Mouse (Mus musculus) neural tube, embryonic 10.5 days (tissue): ENCODE results near the gene Ptgs2.

Experiments
- DNase-seq: peaks from one replicate; pipeline ENCODE4 v3.0.0-alpha.2; 2017; ENCODE audit warnings: low spot score; ENCODE audit errors: extremely low spot score

The Ptgs2 gene

GRCm38 (mm10) chr1:150147272-150147671, 47.4 kb downstream of the Ptgs2 start:
- no peak for DNase-seq

- no peak for DNase-seq
Observed at GRCm38 (mm10) chr1:150151411-150151810, 51.6 kb downstream of the Ptgs2 start.
